Mouse (Mus musculus): ENCODE results near the gene Pam. TPM values are rescaled to one million over a fixed set of nuclear protein-coding genes. Genes with fewer than 3 reads are reported as not detected.

Gene Pam
- polyA plus RNA-seq, 1 experiment from 2014 or later: 30.7 TPM

DNA sequence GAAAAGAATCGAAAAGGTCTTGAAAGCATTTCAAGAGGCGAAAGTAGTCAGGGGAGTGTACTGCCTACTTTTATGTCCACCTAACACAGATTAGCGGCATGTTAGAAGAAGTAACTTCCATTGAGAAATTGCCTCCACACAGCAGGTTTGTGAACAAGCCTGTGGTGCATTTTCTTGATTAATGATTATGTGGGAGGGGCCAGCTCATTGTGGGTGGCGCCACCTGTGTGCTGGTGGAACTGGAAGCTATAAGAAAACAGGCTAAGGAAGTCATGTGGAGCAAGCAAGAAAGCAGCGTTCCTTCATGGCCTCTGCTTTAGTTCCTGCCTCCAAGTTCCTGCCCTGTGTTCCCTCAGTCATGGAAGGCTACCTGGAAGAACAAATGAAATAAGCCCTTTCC lies 67.0 kb downstream of the Pam start:
- ATAC-seq: no peak
- Histone ChIP-seq H3K9me3 (ENCODE audit: control insufficient read depth, low read length) (no peaks in the 10 kb centered on the region), H3K4me2 (ENCODE audit: low read depth, low read length) (no peak overlapping the region), H3K27me3 (replicated peaks; ENCODE audit: control insufficient read depth, insufficient read depth, low read length) (no peaks in the 10 kb centered on the region), H3K36me3 (ENCODE audit: control insufficient read depth, insufficient read depth, low read length) (no peaks in the 10 kb centered on the region), H3K27ac (ENCODE audit: low read length) (no peak overlapping the region), H3K9ac (ENCODE audit: low read depth, low read length) (no peak overlapping the region), H3K4me3 (ENCODE audit: low read length) (no peak overlapping the region), H3K4me1 (ENCODE audit: control insufficient read depth, insufficient read depth, low read length) (no peaks in the 10 kb centered on the region)
- 89% methylated on average over 5 of the region's 5 CpGs for whole genome bisulfite sequencing

GRCm38 (mm10) chr1:98027959-98028358 lies 67.5 kb downstream of the Pam start:
- Histone ChIP-seq H3K27ac (ENCODE audit: low read length) (no peak overlapping the region), H3K9me3 (ENCODE audit: control insufficient read depth, low read length) (no peaks in the 10 kb centered on the region), H3K9ac (ENCODE audit: low read depth, low read length) (no peak overlapping the region), H3K4me1 (ENCODE audit: control insufficient read depth, insufficient read depth, low read length) (no peaks in the 10 kb centered on the region), H3K4me2 (ENCODE audit: low read depth, low read length) (no peak overlapping the region), H3K27me3 (replicated peaks; ENCODE audit: control insufficient read depth, insufficient read depth, low read length) (no peaks in the 10 kb centered on the region), H3K36me3 (ENCODE audit: control insufficient read depth, insufficient read depth, low read length) (no peaks in the 10 kb centered on the region), H3K4me3 (ENCODE audit: low read length) (no peak overlapping the region)
- 89% methylated on average over 4 of the region's 4 CpGs for WGBS
- ATAC-seq: no peak

DNA sequence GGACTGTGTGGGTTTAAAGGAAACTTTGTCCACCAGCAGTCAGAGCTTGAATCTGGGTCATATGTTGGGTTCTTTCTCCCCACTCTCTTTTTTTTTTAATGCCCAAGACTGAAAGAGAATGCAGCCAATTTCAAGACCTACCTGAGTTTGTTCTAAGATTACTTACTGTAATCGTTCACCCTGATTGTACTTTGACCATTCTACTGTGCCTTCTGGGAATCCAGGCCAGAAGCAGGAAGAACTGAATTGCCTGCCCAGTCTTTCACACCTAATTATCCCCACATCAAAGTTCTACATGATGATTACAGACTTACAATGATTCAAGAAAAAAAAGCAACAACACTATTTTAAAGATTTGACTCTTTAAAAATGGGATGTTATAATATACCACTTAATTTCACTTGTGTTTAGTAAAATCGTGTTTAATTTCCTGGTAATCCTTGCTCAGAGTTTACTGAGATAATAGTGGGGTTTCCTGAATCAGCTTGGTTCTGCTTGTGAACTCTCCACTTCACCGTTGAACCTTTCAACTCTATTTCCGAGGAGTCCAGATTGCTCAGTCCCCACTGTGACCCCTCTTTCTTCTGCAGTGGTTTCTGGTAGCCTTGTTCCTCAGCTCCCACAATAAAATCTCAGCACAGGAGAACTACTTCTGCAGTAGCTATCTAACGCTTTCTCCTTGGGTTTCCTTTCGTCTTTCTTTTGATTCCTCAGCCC lies 69.4 kb downstream of the Pam start:
- Histone ChIP-seq H3K9ac (ENCODE audit: low read depth, low read length) (no peak overlapping the region), H3K27me3 (replicated peaks; ENCODE audit: control insufficient read depth, insufficient read depth, low read length) (no peaks in the 10 kb centered on the region), H3K4me2 (ENCODE audit: low read depth, low read length) (no peak overlapping the region), H3K4me1 (ENCODE audit: control insufficient read depth, insufficient read depth, low read length) (no peaks in the 10 kb centered on the region), H3K9me3 (ENCODE audit: control insufficient read depth, low read length) (no peaks in the 10 kb centered on the region), H3K27ac (ENCODE audit: low read length) (peak overlapping the region; percentile 20), H3K4me3 (ENCODE audit: low read length) (no peak overlapping the region), H3K36me3 (ENCODE audit: control insufficient read depth, insufficient read depth, low read length) (no peaks in the 10 kb centered on the region)
- ATAC-seq: peak; percentile 89
- 70% methylated on average over 6 of the region's 6 CpGs for WGBS

DNA sequence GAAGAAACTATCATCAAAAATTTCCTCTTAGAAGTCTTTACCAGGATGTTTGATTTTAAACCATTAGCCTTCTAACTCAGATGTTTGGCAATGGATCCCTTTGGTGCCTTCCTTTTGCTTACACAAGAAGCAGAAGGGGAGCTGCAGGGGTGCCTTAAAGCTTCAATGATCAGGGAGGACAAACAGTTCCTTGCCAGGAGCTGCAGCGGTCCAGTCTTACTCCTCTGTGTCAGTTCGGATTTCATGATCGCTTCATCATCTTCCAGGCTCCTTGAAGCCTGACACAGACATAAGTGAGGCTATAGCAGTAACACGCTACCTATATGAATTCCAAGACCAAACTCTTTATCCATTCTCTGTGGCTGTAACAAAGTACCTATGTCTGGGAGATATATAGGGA lies 71.6 kb downstream of the Pam start:
- H3K27ac ChIP-seq (ENCODE audit: low read length): no peak overlapping the region
- no peaks in the 10 kb centered on the region for H3K36me3 ChIP-seq (ENCODE audit: control insufficient read depth, insufficient read depth, low read length)
- H3K9me3 ChIP-seq (ENCODE audit: control insufficient read depth, low read length): no peaks in the 10 kb centered on the region
- no peak for ATAC-seq
- no peak overlapping the region for H3K4me3 ChIP-seq (ENCODE audit: low read length)
- no peaks in the 10 kb centered on the region for H3K4me1 ChIP-seq (ENCODE audit: control insufficient read depth, insufficient read depth, low read length)
- no peak overlapping the region for H3K9ac ChIP-seq (ENCODE audit: low read depth, low read length)
- H3K27me3 ChIP-seq (replicated peaks; ENCODE audit: control insufficient read depth, insufficient read depth, low read length): no peaks in the 10 kb centered on the region
- no peak overlapping the region for H3K4me2 ChIP-seq (ENCODE audit: low read depth, low read length)
- 87% methylated on average over 4 of the region's 4 CpGs for WGBS

DNA sequence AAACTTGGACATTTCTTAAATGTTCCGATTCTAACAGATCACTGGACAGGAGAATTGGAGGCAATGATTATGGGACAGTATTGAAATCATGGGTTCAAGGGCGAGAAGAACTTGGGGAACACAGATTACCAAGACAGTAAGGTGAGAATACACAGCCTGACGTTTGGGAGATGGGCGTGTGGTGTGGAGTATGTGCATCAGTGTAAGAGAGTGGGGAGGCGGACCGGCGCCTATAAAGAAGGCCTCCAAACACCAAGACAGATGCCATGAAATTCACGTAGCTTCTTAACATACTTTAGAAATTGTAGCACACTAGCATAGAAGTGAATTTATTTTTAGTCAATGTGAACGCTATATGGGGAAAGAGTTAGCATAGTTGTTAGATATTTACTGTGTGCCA lies 76.5 kb downstream of the Pam start:
- ATAC-seq: no peak
- no peaks in the 10 kb centered on the region for H3K9me3 ChIP-seq (ENCODE audit: control insufficient read depth, low read length)
- no peak overlapping the region for H3K4me3 ChIP-seq (ENCODE audit: low read length)
- H3K27me3 ChIP-seq (replicated peaks; ENCODE audit: control insufficient read depth, insufficient read depth, low read length): no peaks in the 10 kb centered on the region
- H3K4me2 ChIP-seq (ENCODE audit: low read depth, low read length): no peak overlapping the region
- H3K36me3 ChIP-seq (ENCODE audit: control insufficient read depth, insufficient read depth, low read length): no peaks in the 10 kb centered on the region
- no peaks in the 10 kb centered on the region for H3K4me1 ChIP-seq (ENCODE audit: control insufficient read depth, insufficient read depth, low read length)
- H3K27ac ChIP-seq (ENCODE audit: low read length): no peak overlapping the region
- WGBS: 89% methylated on average over 9 of the region's 9 CpGs
- no peak overlapping the region for H3K9ac ChIP-seq (ENCODE audit: low read depth, low read length)

DNA sequence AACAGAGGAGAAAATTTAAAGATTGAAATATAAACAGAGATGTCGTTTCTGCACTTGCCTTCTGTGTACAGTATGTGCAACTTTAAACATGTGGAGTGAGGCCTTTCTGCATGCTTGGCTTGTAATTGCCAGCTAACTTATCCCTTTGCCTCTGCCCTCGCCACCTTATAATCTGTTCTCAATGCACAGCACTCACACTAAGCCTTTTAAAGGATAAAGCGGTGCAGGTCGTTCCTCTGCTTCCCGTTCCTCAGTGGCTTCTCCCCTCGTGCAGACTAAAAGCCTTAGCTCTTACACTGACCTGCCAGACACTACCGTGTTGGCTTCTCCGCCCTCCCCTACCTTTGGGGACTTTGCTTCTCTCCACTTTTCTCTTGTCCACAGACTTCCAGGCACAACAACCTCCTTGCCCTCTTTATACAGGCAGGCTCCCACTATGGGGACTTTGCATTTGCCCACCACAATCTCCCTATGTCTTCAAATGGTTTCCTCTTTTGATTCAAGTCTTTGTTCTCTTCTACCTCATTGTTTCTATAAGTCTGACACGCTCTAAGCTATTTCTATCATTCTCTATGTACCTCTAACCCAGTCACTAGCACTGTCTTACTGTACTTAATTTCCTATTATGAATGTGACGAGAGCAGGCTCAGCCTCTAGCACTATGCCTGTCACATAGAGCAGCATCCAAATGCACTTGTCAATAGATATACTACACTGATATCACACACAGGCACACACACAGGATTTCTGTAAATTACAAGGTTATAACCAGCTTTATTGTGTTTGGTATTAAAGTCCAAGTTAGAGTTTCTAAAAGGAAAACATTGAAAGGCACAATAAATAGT lies 79.2 kb downstream of the Pam start:
- no peaks in the 10 kb centered on the region for H3K36me3 ChIP-seq (ENCODE audit: control insufficient read depth, insufficient read depth, low read length)
- no peak for ATAC-seq
- no peaks in the 10 kb centered on the region for H3K27me3 ChIP-seq (replicated peaks; ENCODE audit: control insufficient read depth, insufficient read depth, low read length)
- WGBS: 69% methylated on average over 10 of the region's 10 CpGs
- H3K9ac ChIP-seq (ENCODE audit: low read depth, low read length): no peak overlapping the region
- H3K4me1 ChIP-seq (ENCODE audit: control insufficient read depth, insufficient read depth, low read length): no peaks in the 10 kb centered on the region
- no peak overlapping the region for H3K27ac ChIP-seq (ENCODE audit: low read length)
- H3K4me2 ChIP-seq (ENCODE audit: low read depth, low read length): no peak overlapping the region
- no peaks in the 10 kb centered on the region for H3K9me3 ChIP-seq (ENCODE audit: control insufficient read depth, low read length)
- no peak overlapping the region for H3K4me3 ChIP-seq (ENCODE audit: low read length)

DNA sequence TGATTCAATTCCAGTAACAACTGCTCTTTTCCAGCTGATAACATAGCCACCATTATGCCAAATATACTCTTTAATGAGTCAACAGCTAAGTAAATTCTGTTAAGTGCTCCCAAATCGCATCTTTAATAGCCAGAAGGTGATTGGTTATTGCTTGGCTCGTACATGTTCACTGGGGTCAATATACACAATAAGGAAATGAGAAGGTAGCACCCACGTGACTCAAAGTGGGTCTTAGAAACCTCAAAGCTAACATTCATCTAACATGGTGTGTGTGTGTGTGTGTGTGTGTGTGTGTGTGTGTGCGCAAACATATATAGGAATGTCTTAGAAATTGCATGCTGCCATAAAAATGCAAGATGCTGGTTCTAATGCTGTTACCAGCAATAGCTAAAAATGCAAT lies 79.9 kb downstream of the Pam start:
- Histone ChIP-seq H3K4me2 (ENCODE audit: low read depth, low read length) (no peak overlapping the region), H3K27me3 (replicated peaks; ENCODE audit: control insufficient read depth, insufficient read depth, low read length) (no peaks in the 10 kb centered on the region), H3K4me1 (ENCODE audit: control insufficient read depth, insufficient read depth, low read length) (no peaks in the 10 kb centered on the region), H3K9me3 (ENCODE audit: control insufficient read depth, low read length) (no peaks in the 10 kb centered on the region), H3K4me3 (ENCODE audit: low read length) (no peak overlapping the region), H3K9ac (ENCODE audit: low read depth, low read length) (no peak overlapping the region), H3K27ac (ENCODE audit: low read length) (no peak overlapping the region), H3K36me3 (ENCODE audit: control insufficient read depth, insufficient read depth, low read length) (no peaks in the 10 kb centered on the region)
- 80% methylated on average over 4 of the region's 4 CpGs for WGBS
- ATAC-seq: no peak

DNA sequence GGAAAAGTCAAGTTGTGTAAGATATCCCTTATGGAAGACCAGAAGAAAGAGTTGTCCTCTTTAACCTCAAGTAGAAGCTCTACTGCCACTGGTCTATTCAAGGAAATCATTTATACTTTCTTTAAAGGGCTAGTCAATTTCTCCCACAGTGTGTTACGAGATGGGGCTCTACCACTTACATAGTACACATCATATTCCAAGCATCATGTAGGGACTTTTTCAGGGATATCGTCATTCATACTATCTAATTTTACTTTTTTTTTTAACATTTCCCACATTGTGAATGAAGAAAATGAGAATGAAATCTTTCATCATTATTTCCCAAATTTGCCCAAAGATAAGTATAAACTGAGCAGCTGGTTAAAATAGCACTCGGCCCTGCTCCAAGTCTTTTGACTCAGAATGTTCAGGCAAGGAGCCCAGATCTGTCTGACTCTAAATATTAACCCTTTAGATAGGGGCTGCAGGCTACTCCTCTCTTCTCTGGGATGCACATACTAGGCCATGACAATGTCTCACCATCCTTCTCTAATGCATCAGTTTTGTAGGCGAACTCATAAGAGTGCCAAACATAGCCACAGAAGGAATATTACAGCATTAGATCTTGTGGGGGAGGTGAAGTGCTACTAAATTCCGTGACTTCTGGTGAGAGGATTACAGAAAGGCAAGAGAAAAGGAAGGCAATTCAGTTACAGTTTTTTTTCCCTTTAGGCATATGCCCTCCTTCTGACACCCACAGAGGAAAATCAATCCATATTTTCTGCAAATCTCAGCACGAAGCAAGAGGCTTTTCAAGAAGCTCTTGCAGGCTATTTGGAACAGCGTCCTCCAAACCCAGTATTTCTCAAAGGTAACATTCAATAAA lies 92.7 kb downstream of the Pam start:
- WGBS: 54% methylated on average over 7 of the region's 7 CpGs
- peak; percentile 70; the same call in 1 of the 2 replicates for ATAC-seq
- no peak overlapping the region for H3K27ac ChIP-seq (ENCODE audit: low read length)
- H3K27me3 ChIP-seq (replicated peaks; ENCODE audit: control insufficient read depth, insufficient read depth, low read length): no peaks in the 10 kb centered on the region
- no peak overlapping the region for H3K9ac ChIP-seq (ENCODE audit: low read depth, low read length)
- no peak overlapping the region for H3K4me2 ChIP-seq (ENCODE audit: low read depth, low read length)
- peaks cover 8% of the 10 kb centered on the region; the same call in 1 of the 2 replicates for H3K4me1 ChIP-seq (ENCODE audit: control insufficient read depth, insufficient read depth, low read length)
- no peaks in the 10 kb centered on the region for H3K9me3 ChIP-seq (ENCODE audit: control insufficient read depth, low read length)
- H3K4me3 ChIP-seq (ENCODE audit: low read length): no peak overlapping the region
- H3K36me3 ChIP-seq (ENCODE audit: control insufficient read depth, insufficient read depth, low read length): no peaks in the 10 kb centered on the region

DNA sequence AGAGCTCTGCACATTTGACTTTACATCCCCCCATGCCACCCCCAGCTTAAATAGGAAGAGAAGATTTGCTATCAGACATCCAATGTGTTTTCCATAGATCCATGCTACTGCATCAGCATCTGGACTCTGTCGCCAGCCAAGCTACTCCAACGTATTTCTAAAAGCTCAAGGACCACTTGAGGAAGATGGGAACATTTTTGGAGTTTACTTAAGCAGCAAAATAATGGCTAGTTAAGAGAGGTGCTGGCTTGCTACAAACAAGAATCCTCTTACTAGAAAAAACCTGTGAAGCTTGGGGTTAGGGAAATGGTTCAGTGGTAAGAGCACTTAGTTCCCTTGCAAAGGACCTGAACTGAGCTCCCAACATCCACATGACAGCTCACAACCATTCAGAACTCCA lies 96.0 kb downstream of the Pam start:
- Histone ChIP-seq H3K4me2 (ENCODE audit: low read depth, low read length) (no peak overlapping the region), H3K9ac (ENCODE audit: low read depth, low read length) (no peak overlapping the region), H3K27me3 (replicated peaks; ENCODE audit: control insufficient read depth, insufficient read depth, low read length) (no peaks in the 10 kb centered on the region), H3K4me3 (ENCODE audit: low read length) (no peak overlapping the region), H3K27ac (ENCODE audit: low read length) (no peak overlapping the region), H3K9me3 (ENCODE audit: control insufficient read depth, low read length) (no peaks in the 10 kb centered on the region), H3K36me3 (ENCODE audit: control insufficient read depth, insufficient read depth, low read length) (no peaks in the 10 kb centered on the region), H3K4me1 (ENCODE audit: control insufficient read depth, insufficient read depth, low read length) (peaks cover 8% of the 10 kb centered on the region; the same call in 1 of the 2 replicates)
- no peak for ATAC-seq
- 68% methylated on average over 2 of the region's 2 CpGs for WGBS

All from intestine, embryonic 16.5 days (tissue).